Mouse (Mus musculus) forebrain, embryonic 10.5 days (tissue): ENCODE results near the gene Prrt1. TPM values are rescaled to one million over a fixed set of nuclear protein-coding genes. Genes with fewer than 3 reads are reported as not detected.

Experiments used
- DNase-seq: peaks from one replicate; pipeline ENCODE4 v3.0.0-alpha.2; 2017; ENCODE audit warnings: low spot score; ENCODE audit errors: extremely low spot score
- H3K27ac ChIP-seq: fragments of 300-500 bp; sonication (generic); 2 replicates; pipeline ENCODE4 v1.5.1; 2016; ENCODE audit warnings: mild to moderate bottlenecking
- H3K27me3 ChIP-seq: fragments of 300-500 bp; sonication (generic); 2 replicates; pipeline ENCODE4 v1.6.1; 2016; ENCODE audit warnings: mild to moderate bottlenecking; ENCODE audit not compliant: poor library complexity, severe bottlenecking
- H3K36me3 ChIP-seq: fragments of 300-500 bp; sonication (generic); replicated peaks from 2 replicates; pipeline ENCODE4 v1.6.1; 2016; ENCODE audit warnings: mild to moderate bottlenecking, moderate library complexity
- H3K4me1 ChIP-seq: fragments of 300-500 bp; sonication (generic); 2 replicates; pipeline ENCODE4 v1.6.1; 2016
- H3K4me3 ChIP-seq: fragments of 300-500 bp; sonication (generic); 2 replicates; pipeline ENCODE4 v1.5.1; 2016; ENCODE audit warnings: mild to moderate bottlenecking, moderate library complexity
- H3K9me3 ChIP-seq: fragments of 300-500 bp; sonication (generic); 2 replicates; pipeline ENCODE4 v1.6.1; 2016; ENCODE audit warnings: mild to moderate bottlenecking, moderate library complexity
- WGBS: fragments of 180-500 bp; shearing (Covaris S2); methylation state at CpG from one replicate; pipeline ENCODE4 v1.1.7; 2016; 5-methylcytosine and 5-hydroxymethylcytosine counted together
- polyA plus RNA-seq: library from polyadenylated mRNA; unstranded; fragments of >200 nt; fragmentation: Nextera tagmentation; extraction: Ambion mirVana; gene quantifications from 2 replicates; pipeline ENCODE4 v1.2.1, GENCODE M21; 2016

Gene Prrt1
- polyA plus RNA-seq, 1 experiment from 2014 or later: 0.62 TPM

DNA sequence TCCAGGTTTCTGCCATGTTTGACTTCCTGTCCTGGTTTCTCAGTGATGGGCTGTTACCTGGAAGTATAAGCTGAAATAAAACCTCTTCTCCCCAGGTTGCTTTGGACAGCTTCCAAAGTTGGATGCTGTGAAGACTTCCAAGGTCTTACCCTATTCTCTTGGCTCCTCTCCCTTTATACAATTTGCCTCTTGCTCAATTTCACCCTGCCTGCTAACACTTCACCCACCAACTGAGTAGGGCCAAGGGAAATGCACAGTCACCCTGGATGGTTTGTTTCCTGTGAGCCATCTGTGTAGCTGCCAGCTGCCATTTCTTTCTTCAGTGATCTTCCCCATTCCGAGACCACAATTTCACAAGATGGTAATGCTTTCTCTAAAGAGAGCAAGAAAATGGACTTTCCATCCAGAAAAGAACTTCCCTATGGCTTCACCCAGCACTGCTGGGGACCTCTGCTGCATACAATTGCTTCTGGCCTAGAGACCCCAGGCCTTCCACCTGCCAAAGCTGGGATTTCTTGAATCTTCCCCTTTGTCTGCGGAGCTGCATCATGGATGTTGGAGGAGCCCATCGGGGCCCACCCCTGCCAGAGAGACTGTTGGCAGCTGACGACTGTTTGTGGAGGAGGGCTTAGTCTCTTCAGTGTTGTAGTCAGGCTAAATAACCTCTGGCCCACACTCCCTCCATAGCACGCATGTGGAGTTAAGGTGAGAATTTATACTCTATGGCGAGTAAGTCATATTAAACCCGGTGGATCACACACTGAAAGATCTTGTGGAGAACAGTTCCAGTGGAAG, 10.3 kb downstream of the Prrt1 start:
- Histone ChIP-seq H3K4me1 (peaks cover 14% of the 10 kb centered on the region), H3K27me3 (no peaks in the 10 kb centered on the region; the same call in 1 of the 2 replicates), H3K4me3 (no peak overlapping the region), H3K9me3 (no peaks in the 10 kb centered on the region), H3K36me3 (no peaks in the 10 kb centered on the region), H3K27ac (peak overlapping the region; percentile 51; the same call in 1 of the 2 replicates)
- no peak for DNase-seq
- WGBS: 89% methylated on average over 7 of the region's 7 CpGs

- Histone ChIP-seq H3K4me1 (peaks cover 27% of the 10 kb centered on the region), H3K36me3 (peaks cover 4% of the 10 kb centered on the region), H3K27ac (peak overlapping the region; percentile 84), H3K4me3 (peak overlapping the region; percentile 7; the same call in 1 of the 2 replicates), H3K27me3 (no peaks in the 10 kb centered on the region; the same call in 1 of the 2 replicates), H3K9me3 (no peaks in the 10 kb centered on the region)
- peak; percentile 61 for DNase-seq
- WGBS: 20% methylated on average over 11 of the region's 11 CpGs
Observed at GRCm38 (mm10) chr17:34640778-34641601, 11.7 kb downstream of the Prrt1 start.

DNA sequence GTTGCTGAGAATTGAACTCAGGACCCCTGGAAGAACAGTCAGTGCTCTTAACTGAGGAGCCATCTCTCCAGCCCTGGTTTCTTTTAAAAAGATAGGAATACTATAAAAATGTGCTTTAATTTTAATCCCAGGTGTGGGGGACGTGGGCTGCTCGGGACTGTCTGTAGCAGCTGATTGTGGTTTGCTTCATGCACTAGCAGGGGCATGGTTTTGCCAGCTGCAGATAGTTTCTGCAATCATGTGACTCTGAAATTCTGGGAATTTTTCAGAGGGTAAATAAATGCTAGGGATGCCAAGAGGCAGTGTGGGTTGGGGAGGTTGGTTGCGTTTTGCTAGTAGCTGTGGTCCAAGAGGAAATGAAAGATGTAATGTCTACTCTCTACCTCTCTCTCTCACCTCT, 12.6 kb downstream of the Prrt1 start:
- H3K27ac ChIP-seq: peak overlapping the region; percentile 84
- H3K9me3 ChIP-seq: no peaks in the 10 kb centered on the region
- H3K4me1 ChIP-seq: peaks cover 35% of the 10 kb centered on the region
- DNase-seq: no peak
- H3K36me3 ChIP-seq: peaks cover 9% of the 10 kb centered on the region
- H3K4me3 ChIP-seq: no peak overlapping the region
- H3K27me3 ChIP-seq: no peaks in the 10 kb centered on the region; the same call in 1 of the 2 replicates
- WGBS: 92% methylated on average over 3 of the region's 3 CpGs

GRCm38 (mm10) chr17:34643379-34643778, 14.0 kb downstream of the Prrt1 start:
- no peaks in the 10 kb centered on the region for H3K9me3 ChIP-seq
- H3K27me3 ChIP-seq: no peaks in the 10 kb centered on the region
- peaks cover 9% of the 10 kb centered on the region for H3K36me3 ChIP-seq
- no peak overlapping the region for H3K4me3 ChIP-seq
- peaks cover 47% of the 10 kb centered on the region for H3K4me1 ChIP-seq
- no peak overlapping the region for H3K27ac ChIP-seq
- 93% methylated on average over 4 of the region's 4 CpGs for WGBS
- DNase-seq: no peak

DNA sequence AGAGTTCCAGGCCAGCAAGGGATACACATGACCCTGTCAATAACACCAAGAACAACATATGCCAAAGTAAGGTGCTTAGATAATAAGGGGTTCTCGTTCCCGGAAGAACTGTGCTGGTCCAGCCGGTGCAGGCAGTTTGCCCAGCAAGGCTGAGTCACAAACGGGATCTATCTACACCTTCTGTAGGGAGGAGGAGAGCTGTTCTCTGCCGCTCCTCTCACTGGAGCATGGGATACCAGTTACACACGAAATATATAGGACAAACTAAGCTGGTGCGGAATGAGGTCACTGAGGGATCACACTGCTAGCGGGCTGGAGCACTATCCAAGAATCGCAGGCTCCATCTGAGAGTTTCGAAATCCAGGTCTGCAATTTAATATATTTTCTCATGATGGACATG, 14.6 kb downstream of the Prrt1 start:
- no peak for DNase-seq
- peak overlapping the region; percentile 80 for H3K27ac ChIP-seq
- H3K4me3 ChIP-seq: 0 out of 2 replicates have a peak overlapping the region, but pooled peaks have one; percentile 99
- H3K36me3 ChIP-seq: peaks cover 15% of the 10 kb centered on the region
- no peaks in the 10 kb centered on the region for H3K9me3 ChIP-seq
- H3K27me3 ChIP-seq: no peaks in the 10 kb centered on the region
- 89% methylated on average over 10 of the region's 10 CpGs for WGBS
- peaks cover 53% of the 10 kb centered on the region for H3K4me1 ChIP-seq

DNA sequence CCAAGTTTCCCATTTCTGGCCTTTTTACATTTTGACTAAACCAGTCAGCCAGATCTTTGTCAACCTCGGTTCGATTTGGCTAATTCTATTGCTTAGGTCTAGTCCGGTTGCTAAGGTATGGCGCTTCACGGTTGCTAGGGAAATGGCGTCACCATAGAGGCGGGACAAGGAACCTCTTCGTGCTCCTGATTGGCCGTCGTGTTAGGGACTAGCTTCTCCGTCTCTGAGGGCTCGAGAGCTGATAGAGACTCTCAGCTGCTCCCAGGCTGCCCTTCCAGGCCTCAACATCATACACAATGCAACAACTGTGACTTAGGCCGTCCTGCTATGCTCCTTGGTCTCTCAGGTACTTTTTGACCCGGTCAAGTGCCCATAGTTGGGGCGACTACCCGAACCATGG, 15.3 kb downstream of the Prrt1 start, which contains the start of gene Fkbpl:
Fkbpl (plus strand) TSS at position 157 of the 400 bp plus-strand sequence.
- H3K4me3 ChIP-seq: peak within 1 kb of the TSS; percentile 99
- H3K36me3 ChIP-seq: peaks cover 21% of the 10 kb centered on the region
- peak within 1 kb of the TSS; percentile 80 for H3K27ac ChIP-seq
- DNase-seq: peak; percentile 94
- H3K4me1 ChIP-seq: peaks cover 54% of the 10 kb centered on the region
- no peaks in the 10 kb centered on the region for H3K27me3 ChIP-seq
- 1% methylated on average over 16 of the region's 16 CpGs for WGBS
- H3K9me3 ChIP-seq: no peaks in the 10 kb centered on the region

DNA sequence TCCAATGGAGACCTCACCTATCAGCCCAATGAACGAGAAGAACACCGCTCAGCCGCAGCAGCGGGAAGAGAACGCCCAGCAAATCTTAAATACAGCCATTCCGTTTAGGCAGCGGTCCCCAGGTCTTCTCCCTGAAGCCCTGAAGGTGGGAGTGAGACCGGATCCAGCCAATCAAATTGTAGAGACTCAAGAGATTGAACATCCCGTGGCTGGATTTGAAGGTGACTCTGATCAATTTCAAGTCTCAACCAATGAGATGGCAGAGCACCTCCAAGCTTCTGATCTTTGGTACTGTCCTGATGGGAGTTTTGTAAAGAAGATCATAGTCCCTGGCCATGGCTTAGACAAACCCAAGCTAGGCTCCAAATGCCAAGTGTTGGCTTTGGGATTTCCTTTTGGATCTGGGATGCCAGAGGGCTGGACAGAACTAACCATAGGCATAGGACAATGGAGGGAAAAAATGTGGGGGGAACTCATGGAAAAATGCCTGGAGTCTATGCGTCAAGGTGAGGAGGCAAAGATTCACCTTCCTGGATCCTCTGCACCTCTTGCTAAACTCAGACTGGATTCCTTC, 16.0 kb downstream of the Prrt1 start:
- no peaks in the 10 kb centered on the region for H3K27me3 ChIP-seq
- H3K36me3 ChIP-seq: peaks cover 29% of the 10 kb centered on the region
- DNase-seq: no peak
- 50% methylated on average over 10 of the region's 10 CpGs for WGBS
- H3K27ac ChIP-seq: peak overlapping the region; percentile 80
- peak overlapping the region; percentile 99 for H3K4me3 ChIP-seq
- H3K4me1 ChIP-seq: peaks cover 54% of the 10 kb centered on the region
- no peaks in the 10 kb centered on the region for H3K9me3 ChIP-seq

DNA sequence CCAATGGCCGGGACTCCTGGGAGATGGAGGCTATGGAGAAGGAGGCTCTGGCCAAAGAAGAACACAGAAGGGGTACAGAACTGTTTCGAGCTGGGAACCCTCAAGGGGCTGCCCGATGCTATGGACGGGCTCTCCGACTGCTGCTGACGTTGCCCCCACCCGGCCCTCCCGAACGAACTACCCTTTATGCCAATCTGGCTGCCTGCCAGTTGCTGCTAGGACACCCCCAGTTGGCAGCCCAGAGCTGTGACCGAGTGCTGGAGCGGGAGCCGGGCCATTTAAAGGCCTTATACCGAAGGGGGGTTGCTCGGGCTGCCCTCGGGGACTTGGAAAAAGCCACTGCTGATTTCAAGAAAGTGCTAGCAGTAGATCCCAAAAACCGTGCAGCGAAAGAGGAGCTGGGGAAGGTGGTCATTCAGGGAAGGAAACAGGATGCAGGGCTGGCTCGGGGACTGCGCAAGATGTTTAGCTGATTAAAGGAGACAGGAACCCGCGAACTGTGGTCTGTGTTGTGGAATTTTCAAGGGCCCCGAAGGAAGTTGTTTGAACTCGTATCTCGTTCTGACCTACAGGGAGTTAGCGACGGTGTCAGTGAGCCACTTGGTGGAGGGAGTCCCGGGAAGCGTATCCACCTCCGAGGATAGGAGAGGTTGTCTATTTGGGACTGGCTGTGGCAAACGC, 16.6 kb downstream of the Prrt1 start:
- 0 out of 2 replicates have a peak overlapping the region, but pooled peaks have one; percentile 17 for H3K27ac ChIP-seq
- peak overlapping the region; percentile 99 for H3K4me3 ChIP-seq
- no peak for DNase-seq
- WGBS: 92% methylated on average over 30 of the region's 30 CpGs
- no peaks in the 10 kb centered on the region for H3K27me3 ChIP-seq
- peaks cover 35% of the 10 kb centered on the region for H3K36me3 ChIP-seq
- H3K9me3 ChIP-seq: no peaks in the 10 kb centered on the region
- H3K4me1 ChIP-seq: peaks cover 48% of the 10 kb centered on the region

DNA sequence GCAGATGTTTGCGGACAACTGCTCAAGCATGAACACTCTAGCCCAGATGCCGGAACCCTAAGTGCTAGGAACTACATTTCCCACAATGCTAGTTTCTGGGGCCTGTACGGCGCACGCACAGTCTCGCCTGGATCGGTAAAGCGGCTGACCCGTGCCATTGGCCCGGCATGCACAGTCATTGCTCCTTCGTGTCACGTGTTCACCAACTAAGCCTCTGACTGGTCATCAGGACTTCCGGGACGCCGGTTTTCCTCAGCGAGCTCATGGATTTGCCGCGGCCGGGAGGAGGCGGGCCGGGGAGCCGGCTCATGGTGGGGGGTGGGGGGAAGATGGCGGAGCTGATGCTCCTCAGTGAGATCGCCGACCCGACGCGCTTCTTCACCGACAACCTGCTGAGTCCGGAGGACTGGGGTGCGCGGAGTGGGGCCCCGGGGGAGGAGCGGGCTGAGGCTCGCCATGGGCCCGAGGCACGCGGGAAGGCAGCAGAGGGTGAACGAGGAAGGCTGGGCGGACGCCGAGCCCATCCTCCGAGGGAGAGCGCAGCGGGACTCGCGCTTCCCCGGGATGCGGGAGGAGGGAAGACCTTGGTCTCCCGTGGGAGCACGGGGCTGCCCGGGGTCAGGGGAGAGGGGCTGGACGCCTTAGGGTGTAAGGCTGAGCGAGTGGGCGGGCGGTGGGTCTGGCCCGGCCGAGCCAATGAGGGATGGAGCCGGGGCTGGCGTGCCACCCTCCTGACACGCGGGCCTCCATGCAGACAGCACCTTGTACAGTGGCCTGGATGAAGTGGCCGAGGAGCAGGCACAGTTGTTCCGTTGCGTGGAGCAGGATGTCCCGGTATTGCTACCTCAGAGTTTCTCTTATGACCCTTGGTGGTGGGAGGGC, 17.8 kb downstream of the Prrt1 start, which contains the start of gene Atf6b:
Atf6b (plus strand) TSS at position 241 of the 882 bp plus-strand sequence.
- DNase-seq: peak; percentile 96
- WGBS: 2% methylated on average over 66 of the region's 66 CpGs
- Histone ChIP-seq H3K4me3 (peak within 1 kb of the TSS; percentile 99), H3K4me1 (peaks cover 43% of the 10 kb centered on the region), H3K27me3 (no peaks in the 10 kb centered on the region), H3K36me3 (peaks cover 47% of the 10 kb centered on the region), H3K27ac (peak within 1 kb of the TSS; percentile 95), H3K9me3 (no peaks in the 10 kb centered on the region)

DNA sequence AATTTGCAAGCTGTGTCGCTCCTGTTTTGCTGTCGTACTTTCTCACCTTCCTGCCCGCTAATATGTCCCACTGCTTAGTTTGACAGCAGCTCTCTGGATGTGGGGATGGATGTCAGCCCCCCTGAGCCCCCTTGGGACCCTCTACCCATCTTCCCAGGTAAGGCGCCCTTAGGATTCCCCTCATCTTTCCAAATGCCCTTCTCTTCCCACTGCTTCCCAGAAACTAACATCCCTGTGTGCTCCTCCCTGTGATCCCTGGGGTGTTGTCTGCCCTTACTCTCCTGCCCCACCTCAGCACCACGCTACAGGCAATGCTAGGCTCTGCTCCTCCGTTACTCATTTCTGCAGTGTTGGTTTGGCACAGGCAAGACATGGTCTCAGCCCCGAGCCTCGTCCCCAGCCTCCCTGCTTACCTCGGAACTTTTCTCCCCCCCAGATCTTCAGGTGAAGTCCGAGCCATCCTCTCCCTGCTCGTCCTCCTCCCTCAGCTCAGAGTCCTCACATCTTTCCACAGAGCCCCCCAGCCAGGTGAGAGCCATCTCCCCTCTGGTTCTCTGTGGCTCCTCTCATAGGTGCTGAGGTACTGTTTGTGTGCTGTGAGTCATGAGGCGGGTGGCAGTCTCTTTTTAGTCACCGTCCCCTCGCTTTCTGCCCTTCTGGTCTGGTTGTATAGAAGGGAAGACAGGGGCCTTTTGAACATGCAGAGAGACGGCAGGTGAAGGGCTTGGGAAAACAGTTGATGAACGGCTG, 19.0 kb downstream of the Prrt1 start:
- no peak for DNase-seq
- Histone ChIP-seq H3K27ac (no peak overlapping the region), H3K36me3 (peaks cover 58% of the 10 kb centered on the region), H3K9me3 (no peaks in the 10 kb centered on the region), H3K4me1 (peaks cover 43% of the 10 kb centered on the region), H3K4me3 (peak overlapping the region; percentile 99), H3K27me3 (no peaks in the 10 kb centered on the region)
- WGBS: 84% methylated on average over 16 of the region's 16 CpGs
